Mouse (Mus musculus): ENCODE results near the gene Actl6a.

Gene Actl6a

DNA sequence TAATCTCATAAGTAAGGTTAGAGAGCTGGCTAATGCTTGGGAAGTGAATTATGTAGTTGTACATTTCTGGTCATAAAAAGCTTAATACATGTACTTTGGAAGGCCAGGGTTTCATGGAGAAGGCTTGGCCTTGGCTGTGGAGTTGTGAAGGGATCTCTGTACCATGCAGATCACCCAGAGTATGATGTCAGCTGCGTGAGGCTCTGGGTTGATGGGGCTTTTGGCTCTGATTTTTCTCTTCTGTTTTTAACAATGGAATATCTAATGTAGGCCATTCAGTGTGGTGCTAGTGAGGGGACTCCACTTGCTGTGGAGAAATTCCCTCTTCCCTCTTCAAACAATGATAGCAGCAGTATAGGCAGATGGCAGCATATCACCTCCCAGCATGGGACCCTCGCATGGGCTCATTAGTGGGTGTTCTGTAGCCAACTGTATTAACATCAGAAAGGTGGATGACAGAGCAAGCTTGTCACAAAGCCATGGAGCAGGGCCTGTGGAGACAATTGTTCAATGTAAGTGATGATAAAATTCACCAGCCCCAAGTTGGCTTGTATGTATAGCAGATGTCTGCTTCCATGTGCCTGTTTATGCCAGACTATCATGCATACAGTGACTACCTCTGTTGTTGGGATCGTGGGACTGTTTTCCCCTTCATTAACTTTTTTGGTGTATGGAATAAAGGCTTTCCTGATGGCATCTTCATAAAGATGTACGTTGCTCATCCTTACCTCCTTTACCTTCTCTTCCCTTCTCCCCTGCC, 43.9 kb downstream of the Actl6a start:
- DNase-seq (ENCODE audit: low spot score) = no peak

DNA sequence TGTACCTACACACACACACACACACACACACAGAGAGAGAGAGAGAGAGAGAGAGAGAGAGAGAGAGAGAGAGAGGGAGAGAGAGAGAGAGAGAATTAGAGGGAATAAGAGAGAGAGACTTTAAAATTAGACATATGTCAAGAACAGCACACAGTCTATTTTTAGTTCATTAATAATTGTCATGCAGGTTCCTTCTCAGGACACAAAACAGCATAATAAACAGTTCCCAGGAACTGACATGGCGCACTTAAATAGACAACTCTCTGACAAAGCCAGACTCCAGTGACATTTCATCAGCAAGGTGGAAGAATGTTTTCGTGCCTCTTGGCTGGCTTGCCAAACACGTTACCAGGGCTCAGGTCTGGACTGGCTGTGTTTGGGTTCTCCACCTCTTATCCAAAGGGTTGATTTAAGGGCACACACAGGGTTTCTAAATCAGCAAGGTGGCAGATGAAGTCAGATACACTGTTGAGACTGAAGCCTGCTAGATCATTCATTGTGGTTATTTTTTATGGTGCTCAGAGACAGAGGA, 48.4 kb downstream of the Actl6a start:
- no peak for DNase-seq (ENCODE audit: low spot score)

- DNase-seq (ENCODE audit: low spot score) = no peak
These were observed 53.1 kb downstream of the Actl6a start for GRCm38 (mm10) chr3:32759212-32759611.

GRCm38 (mm10) chr3:32762962-32763361, 56.9 kb downstream of the Actl6a start:
- no peak for DNase-seq (ENCODE audit: low spot score)

GRCm38 (mm10) chr3:32763902-32764301, 57.8 kb downstream of the Actl6a start:
- no peak for DNase-seq (ENCODE audit: low spot score)

- DNase-seq (ENCODE audit: low spot score) = no peak
These were observed 64.7 kb downstream of the Actl6a start for GRCm38 (mm10) chr3:32770781-32771180.

Data from adipocyte (in vitro differentiated cells).